Mouse (Mus musculus): ENCODE data around the gene Arhgef17.

DNA sequence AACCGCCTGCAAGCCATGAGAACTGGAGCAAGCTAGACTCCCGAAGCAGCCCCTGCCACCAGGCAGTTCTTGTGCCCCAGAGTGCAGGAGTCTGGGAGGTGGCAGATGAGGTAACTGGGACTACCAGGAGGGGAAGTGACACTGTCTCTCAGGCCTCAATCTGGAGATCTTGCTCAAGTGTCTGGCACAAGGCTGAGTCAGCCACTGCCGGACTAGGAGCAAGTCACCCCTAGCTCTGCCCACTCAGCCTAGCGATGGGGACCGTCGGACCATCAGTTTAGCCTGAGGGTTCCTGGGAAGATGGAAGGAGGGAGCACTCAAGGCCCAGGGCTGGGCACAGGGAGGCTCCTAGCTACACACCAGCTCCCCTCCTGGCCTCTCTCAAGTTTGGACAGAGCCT lies 32.3 kb upstream of the Arhgef17 start:
- TF ChIP-seq EP300 (optimal IDR thresholded peaks at IDR 0.05) (no peak), CTCF (IDR thresholded peaks at IDR 0.05; ENCODE audit: low read depth) (no peak)
